Mouse (Mus musculus): Measurements from ENCODE around the gene Hmga2. TPM values are rescaled to one million over a fixed set of nuclear protein-coding genes. Genes with fewer than 3 reads are reported as not detected.

Gene Hmga2
- polyA plus RNA-seq, 1 experiment from 2014 or later: 82.1 TPM

DNA sequence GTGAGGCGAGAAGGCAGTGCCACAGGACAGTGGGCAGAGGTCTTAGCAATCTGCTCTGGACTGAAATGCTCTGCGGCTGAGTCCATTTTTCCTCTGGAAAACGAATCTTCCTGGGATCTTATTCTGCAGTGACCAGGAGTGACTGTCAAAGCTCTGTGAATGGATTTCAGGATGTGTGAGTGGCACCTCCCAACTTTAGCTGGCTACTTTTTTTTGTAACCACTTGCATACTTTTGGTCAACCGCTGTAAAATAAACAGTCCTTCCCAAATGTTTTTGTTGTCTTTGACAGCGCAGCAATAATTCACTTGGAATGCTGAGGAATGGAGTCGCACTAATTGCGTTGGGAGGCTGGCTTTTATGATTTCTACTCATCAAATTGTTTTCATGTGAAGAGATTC lies 45.8 kb downstream of the Hmga2 start:
- Histone ChIP-seq H3K9me3 (no peaks in the 10 kb centered on the region), H3K4me1 (peaks cover 68% of the 10 kb centered on the region), H3K27me3 (ENCODE audit: insufficient read depth, poor library complexity, severe bottlenecking) (no peaks in the 10 kb centered on the region), H3K4me3 (no peak overlapping the region), H3K36me3 (peaks cover 27% of the 10 kb centered on the region), H3K27ac (no peak overlapping the region)
- DNase-seq (ENCODE audit: low spot score): no peak
- WGBS: 72% methylated on average over 7 of the region's 7 CpGs

GRCm38 (mm10) chr10:120429758-120430259 lies 46.5 kb downstream of the Hmga2 start:
- no peaks in the 10 kb centered on the region for H3K9me3 ChIP-seq
- peaks cover 25% of the 10 kb centered on the region for H3K36me3 ChIP-seq
- DNase-seq (ENCODE audit: low spot score): no peak

DNA sequence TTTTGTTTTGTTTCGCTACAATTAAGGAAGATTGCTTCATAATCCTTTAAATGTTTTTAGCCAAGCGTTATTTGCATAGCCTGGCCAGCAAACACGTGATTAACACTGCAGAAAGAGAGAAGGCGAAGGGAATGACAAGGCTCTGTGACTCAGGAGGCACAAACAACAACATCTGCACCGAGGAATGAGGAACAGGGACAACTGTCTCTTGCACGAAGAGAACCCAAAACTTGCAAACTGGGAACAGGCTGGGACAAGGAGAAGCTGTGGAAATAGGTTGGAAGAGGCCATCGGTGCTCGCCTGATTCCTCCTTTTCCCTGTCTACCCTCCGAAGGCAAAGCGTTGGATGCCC lies 47.1 kb downstream of the Hmga2 start:
- Histone ChIP-seq H3K27ac (peak overlapping the region; percentile 66; the same call in 1 of the 2 replicates), H3K4me3 (no peak overlapping the region), H3K36me3 (peaks cover 28% of the 10 kb centered on the region), H3K4me1 (peaks cover 66% of the 10 kb centered on the region), H3K27me3 (ENCODE audit: insufficient read depth, poor library complexity, severe bottlenecking) (no peaks in the 10 kb centered on the region), H3K9me3 (no peaks in the 10 kb centered on the region)
- 83% methylated on average over 10 of the region's 10 CpGs for WGBS
- DNase-seq (ENCODE audit: low spot score): no peak

More at GRCm38 (mm10) chr10:120429758-120430259, 46.5 kb downstream of the Hmga2 start:
- Histone ChIP-seq H3K27me3 (ENCODE audit: insufficient read depth, poor library complexity, severe bottlenecking) (no peaks in the 10 kb centered on the region), H3K4me1 (peaks cover 66% of the 10 kb centered on the region), H3K4me3 (no peak overlapping the region), H3K27ac (no peak overlapping the region)
- 87% methylated on average over 5 of the region's 5 CpGs for whole genome bisulfite sequencing

DNA sequence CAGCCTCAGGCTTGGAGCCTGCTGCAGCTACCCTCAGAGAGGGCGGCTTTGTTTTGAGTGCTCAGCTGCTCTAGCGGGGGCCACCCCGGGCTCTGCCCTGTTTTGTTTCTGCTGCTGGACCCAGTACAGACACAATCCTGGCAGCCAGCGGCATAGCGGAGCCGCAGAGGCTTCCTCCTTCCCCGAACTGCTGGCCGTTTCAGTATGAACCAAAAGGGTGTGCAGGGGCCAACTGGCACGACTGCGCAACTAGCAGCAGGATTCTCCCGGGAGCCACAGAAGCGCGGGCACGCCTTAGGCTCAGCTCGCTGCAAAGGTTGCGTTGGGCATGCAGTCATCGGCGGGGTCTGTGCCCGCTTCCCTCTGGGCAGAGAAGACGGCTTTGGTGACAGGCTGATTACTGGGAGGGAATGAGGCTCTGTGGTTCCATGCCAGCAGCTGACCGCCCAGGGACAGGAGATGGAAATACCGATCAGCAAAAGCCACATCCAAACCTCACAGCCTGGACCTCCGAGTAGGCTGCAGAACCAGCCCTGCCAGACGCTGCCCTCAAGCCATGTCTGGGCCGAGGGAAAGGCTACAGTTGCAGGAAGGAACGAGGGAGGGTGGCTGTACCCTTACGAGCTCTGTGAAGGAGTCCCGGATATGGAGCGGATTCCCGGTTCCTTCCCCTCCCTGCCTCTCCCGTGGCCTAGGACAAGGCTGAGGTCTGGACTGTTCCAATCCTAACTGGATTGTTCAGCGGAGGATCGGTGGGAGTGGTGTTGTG lies 47.7 kb downstream of the Hmga2 start:
- Histone ChIP-seq H3K4me3 (no peak overlapping the region), H3K27ac (peak overlapping the region; percentile 66; the same call in 1 of the 2 replicates), H3K9me3 (no peaks in the 10 kb centered on the region), H3K27me3 (ENCODE audit: insufficient read depth, poor library complexity, severe bottlenecking) (no peaks in the 10 kb centered on the region), H3K36me3 (peaks cover 28% of the 10 kb centered on the region), H3K4me1 (peaks cover 67% of the 10 kb centered on the region)
- WGBS: 79% methylated on average over 33 of the region's 33 CpGs
- DNase-seq (ENCODE audit: low spot score): no peak

GRCm38 (mm10) chr10:120426086-120426610 lies 50.1 kb downstream of the Hmga2 start:
- Histone ChIP-seq H3K9me3 (no peaks in the 10 kb centered on the region), H3K36me3 (peaks cover 20% of the 10 kb centered on the region; the same call in 1 of the 2 replicates), H3K4me1 (peaks cover 63% of the 10 kb centered on the region), H3K27ac (no peak overlapping the region), H3K27me3 (ENCODE audit: insufficient read depth, poor library complexity, severe bottlenecking) (no peaks in the 10 kb centered on the region), H3K4me3 (no peak overlapping the region)
- no peak for DNase-seq (ENCODE audit: low spot score)
- WGBS: 75% methylated on average over 14 of the region's 14 CpGs

GRCm38 (mm10) chr10:120424015-120424414 lies 52.3 kb downstream of the Hmga2 start:
- 24% methylated on average over 9 of the region's 9 CpGs for WGBS
- DNase-seq (ENCODE audit: low spot score): no peak
- H3K27ac ChIP-seq: peak overlapping the region; percentile 69
- peaks cover 79% of the 10 kb centered on the region for H3K4me1 ChIP-seq
- no peaks in the 10 kb centered on the region for H3K27me3 ChIP-seq (ENCODE audit: insufficient read depth, poor library complexity, severe bottlenecking)
- no peak overlapping the region for H3K4me3 ChIP-seq
- H3K36me3 ChIP-seq: peaks cover 21% of the 10 kb centered on the region; the same call in 1 of the 2 replicates
- no peaks in the 10 kb centered on the region for H3K9me3 ChIP-seq

- peaks cover 79% of the 10 kb centered on the region for H3K4me1 ChIP-seq
- H3K27me3 ChIP-seq (ENCODE audit: insufficient read depth, poor library complexity, severe bottlenecking): no peaks in the 10 kb centered on the region
- H3K4me3 ChIP-seq: no peak overlapping the region
- H3K27ac ChIP-seq: peak overlapping the region; percentile 85; the same call in 1 of the 2 replicates
- no peak for DNase-seq (ENCODE audit: low spot score)
- no peaks in the 10 kb centered on the region for H3K9me3 ChIP-seq
- WGBS: 85% methylated on average over 7 of the region's 7 CpGs
- peaks cover 14% of the 10 kb centered on the region; the same call in 1 of the 2 replicates for H3K36me3 ChIP-seq
These were observed 53.0 kb downstream of the Hmga2 start for GRCm38 (mm10) chr10:120423256-120423655.

GRCm38 (mm10) chr10:120422820-120423219 lies 53.4 kb downstream of the Hmga2 start:
- Histone ChIP-seq H3K4me3 (no peak overlapping the region), H3K9me3 (no peaks in the 10 kb centered on the region), H3K27ac (peak overlapping the region; percentile 85; the same call in 1 of the 2 replicates), H3K27me3 (ENCODE audit: insufficient read depth, poor library complexity, severe bottlenecking) (no peaks in the 10 kb centered on the region), H3K36me3 (peaks cover 13% of the 10 kb centered on the region; the same call in 1 of the 2 replicates), H3K4me1 (peaks cover 83% of the 10 kb centered on the region)
- no peak for DNase-seq (ENCODE audit: low spot score)
- WGBS: 76% methylated on average over 4 of the region's 4 CpGs

- no peak for DNase-seq (ENCODE audit: low spot score)
- peak overlapping the region; percentile 22; the same call in 1 of the 2 replicates for H3K4me3 ChIP-seq
- peak overlapping the region; percentile 85; the same call in 1 of the 2 replicates for H3K27ac ChIP-seq
- peaks cover 83% of the 10 kb centered on the region for H3K4me1 ChIP-seq
- no peaks in the 10 kb centered on the region for H3K27me3 ChIP-seq (ENCODE audit: insufficient read depth, poor library complexity, severe bottlenecking)
- peaks cover 13% of the 10 kb centered on the region; the same call in 1 of the 2 replicates for H3K36me3 ChIP-seq
- no peaks in the 10 kb centered on the region for H3K9me3 ChIP-seq
- 35% methylated on average over 10 of the region's 10 CpGs for WGBS
These were observed 54.2 kb downstream of the Hmga2 start for GRCm38 (mm10) chr10:120422050-120422449.

DNA sequence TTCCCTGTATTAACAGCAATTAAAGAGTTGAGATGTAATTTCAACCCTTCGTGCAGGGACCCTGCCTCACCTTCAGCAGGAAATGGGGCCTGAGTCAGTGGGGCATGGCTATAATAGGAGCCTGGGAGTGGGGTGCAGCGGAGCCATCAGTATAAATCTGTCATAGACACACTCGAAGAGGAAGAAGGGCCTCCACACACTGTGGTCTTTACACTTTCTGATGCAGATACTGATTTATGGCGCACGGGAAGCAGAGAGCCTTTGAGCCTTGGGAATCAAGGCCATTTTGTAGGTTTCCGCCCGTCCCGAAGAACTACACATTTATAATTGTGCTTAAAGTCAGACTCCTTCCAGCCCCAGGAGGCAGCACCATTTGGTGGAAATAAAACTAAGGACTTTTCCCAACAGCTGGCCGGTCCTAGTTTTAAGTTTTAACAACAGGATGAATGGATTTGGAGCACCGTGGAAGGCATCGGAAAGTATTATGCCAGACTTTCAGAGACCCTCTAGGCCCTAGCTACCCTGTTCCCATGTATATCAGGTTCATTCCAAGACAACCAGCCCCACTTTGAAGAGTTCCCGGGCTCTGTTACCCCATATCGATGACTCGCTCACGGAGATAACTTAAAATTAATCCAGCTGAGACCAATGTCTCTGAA lies 55.2 kb downstream of the Hmga2 start:
- Histone ChIP-seq H3K27ac (peak overlapping the region; percentile 85), H3K27me3 (ENCODE audit: insufficient read depth, poor library complexity, severe bottlenecking) (no peaks in the 10 kb centered on the region), H3K4me1 (peaks cover 88% of the 10 kb centered on the region), H3K36me3 (peaks cover 13% of the 10 kb centered on the region; the same call in 1 of the 2 replicates), H3K9me3 (no peaks in the 10 kb centered on the region), H3K4me3 (no peak overlapping the region)
- 76% methylated on average over 15 of the region's 15 CpGs for WGBS
- DNase-seq (ENCODE audit: low spot score): no peak

DNA sequence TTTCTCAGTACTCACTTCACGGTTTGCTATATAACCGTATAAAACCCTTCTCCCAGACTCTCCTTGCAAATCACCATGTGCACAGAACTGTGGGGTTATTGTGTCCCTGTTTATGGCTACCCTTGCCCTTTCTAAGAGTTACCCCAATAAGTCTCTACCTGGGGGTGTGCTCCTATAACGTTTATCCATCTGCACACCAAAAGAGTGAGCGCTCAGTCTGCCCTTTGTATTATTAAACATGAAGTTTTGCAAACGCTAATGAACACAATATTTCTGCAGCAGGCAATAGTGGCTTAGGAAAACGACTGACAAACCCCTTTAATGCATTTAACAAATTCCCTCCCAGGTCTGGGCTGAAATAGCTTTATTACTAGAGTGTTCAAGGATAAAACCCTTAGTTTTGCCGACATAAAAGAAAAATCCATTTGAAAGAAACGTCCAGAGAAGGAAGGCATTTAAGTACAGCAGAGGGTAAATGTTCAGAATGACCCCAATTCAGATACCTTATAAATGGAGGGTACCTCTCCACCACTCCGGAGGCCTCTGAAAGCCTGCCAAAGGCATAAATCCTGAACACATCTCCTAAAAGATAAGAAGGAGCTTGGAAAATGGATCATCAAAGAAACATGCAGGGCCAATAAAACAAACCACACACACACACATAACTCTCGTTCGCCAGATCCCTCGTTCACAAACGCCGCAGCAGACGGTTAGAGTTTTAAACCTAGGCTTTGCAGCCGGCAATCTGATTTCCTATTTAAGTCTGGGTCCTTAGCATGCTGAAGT lies 57.3 kb downstream of the Hmga2 start:
- Histone ChIP-seq H3K36me3 (peaks cover 27% of the 10 kb centered on the region), H3K4me3 (no peak overlapping the region), H3K27me3 (ENCODE audit: insufficient read depth, poor library complexity, severe bottlenecking) (no peaks in the 10 kb centered on the region), H3K27ac (peak overlapping the region; percentile 52), H3K4me1 (peaks cover 73% of the 10 kb centered on the region), H3K9me3 (no peaks in the 10 kb centered on the region)
- DNase-seq (ENCODE audit: low spot score): no peak
- 64% methylated on average over 16 of the region's 16 CpGs for WGBS

GRCm38 (mm10) chr10:120418211-120418610 lies 58.1 kb downstream of the Hmga2 start:
- Histone ChIP-seq H3K36me3 (peaks cover 31% of the 10 kb centered on the region), H3K27ac (peak overlapping the region; percentile 87), H3K4me3 (0 out of 2 replicates have a peak overlapping the region, but pooled peaks have one; percentile 22), H3K27me3 (ENCODE audit: insufficient read depth, poor library complexity, severe bottlenecking) (no peaks in the 10 kb centered on the region), H3K9me3 (no peaks in the 10 kb centered on the region), H3K4me1 (peaks cover 67% of the 10 kb centered on the region)
- no peak for DNase-seq (ENCODE audit: low spot score)
- 75% methylated on average over 7 of the region's 7 CpGs for WGBS
